Mouse (Mus musculus) heart, embryonic 15.5 days (tissue): ENCODE results near the gene Hist2h4. TPM values are rescaled to one million over a fixed set of nuclear protein-coding genes. Genes with fewer than 3 reads are reported as not detected.
A peak's percentile ranks its signal among the peaks of the same experiment; 100 is the strongest.
"Not testable (repeated sequence)": the region's sequence is repeated elsewhere in the genome, so short reads cannot be mapped to it uniquely, and the experiment has no call there.

Experiments
- ATAC-seq: fragments of 200-750 bp; cut with Nextera tagmentation; replicated peaks from 2 replicates; pipeline ENCODE4 v1.8.0; 2017; ENCODE audit warnings: low read depth, moderate TSS enrichment; ENCODE audit not compliant: insufficient number of reproducible peaks, insufficient read depth, low FRiP score
- H3K27ac ChIP-seq: fragments of 300-500 bp; sonication (generic); 2 replicates; pipeline ENCODE4 v1.5.1; 2015; ENCODE audit warnings: mild to moderate bottlenecking, inconsistent platforms
- H3K27me3 ChIP-seq: fragments of 300-500 bp; sonication (generic); 2 replicates; pipeline ENCODE4 v1.6.1; 2015; ENCODE audit warnings: inconsistent platforms
- H3K36me3 ChIP-seq: fragments of 300-500 bp; sonication (generic); 2 replicates; pipeline ENCODE4 v1.6.1; 2015; ENCODE audit warnings: mild to moderate bottlenecking, inconsistent platforms
- H3K4me1 ChIP-seq: fragments of 300-500 bp; sonication (generic); replicated peaks from 2 replicates; pipeline ENCODE4 v1.6.1; 2015; ENCODE audit warnings: inconsistent platforms
- H3K4me2 ChIP-seq: fragments of 300-500 bp; sonication (generic); 2 replicates; pipeline ENCODE4 v1.6.1; 2015; ENCODE audit warnings: inconsistent platforms, mild to moderate bottlenecking, moderate library complexity
- H3K4me3 ChIP-seq: fragments of 300-500 bp; sonication (generic); 2 replicates; pipeline ENCODE4 v1.5.1; 2015; ENCODE audit warnings: mild to moderate bottlenecking, inconsistent platforms
- H3K9ac ChIP-seq: fragments of 300-500 bp; sonication (generic); 2 replicates; pipeline ENCODE4 v1.6.1; 2015; ENCODE audit warnings: mild to moderate bottlenecking, inconsistent platforms
- H3K9me3 ChIP-seq: fragments of 300-500 bp; sonication (generic); replicated peaks from 2 replicates; pipeline ENCODE4 v1.6.1; 2016; ENCODE audit warnings: inconsistent platforms
- WGBS: fragments of 180-500 bp; shearing (Covaris S2); methylation state at CpG from one replicate; pipeline ENCODE4 v1.1.7; 2015; ENCODE audit warnings: mixed read lengths; 5-methylcytosine and 5-hydroxymethylcytosine counted together
- polyA plus RNA-seq: library from polyadenylated mRNA; unstranded; fragments of >200 nt; fragmentation: Nextera tagmentation; extraction: Ambion mirVana; gene quantifications from 2 replicates; pipeline ENCODE4 v1.2.1, GENCODE M21; 2015

Gene Hist2h4
- polyA plus RNA-seq, 1 experiment from 2014 or later, result 3.9 TPM

DNA sequence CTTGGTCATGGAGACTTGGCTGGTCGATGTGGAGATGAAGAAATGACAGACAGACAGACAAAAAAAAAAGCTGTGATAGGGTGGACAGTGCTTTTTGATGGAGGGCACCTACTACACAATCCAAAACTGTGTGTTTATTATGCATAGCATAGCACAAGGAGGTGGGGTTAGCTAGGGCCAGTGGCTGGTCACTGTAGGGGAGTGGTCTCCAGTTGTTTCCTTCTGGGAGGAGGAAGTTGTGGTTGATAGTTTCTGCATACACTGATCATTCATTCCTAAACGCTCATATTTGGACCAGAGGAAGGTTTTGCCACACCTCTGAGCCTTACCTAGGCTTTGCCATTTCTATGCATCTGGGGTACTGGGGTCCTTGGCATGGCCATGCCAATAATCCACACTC is 32.7 kb downstream of the Hist2h4 start:
- H3K4me2 ChIP-seq, result no peak overlapping the region
- H3K36me3 ChIP-seq, result no peaks in the 10 kb centered on the region
- no peak overlapping the region for H3K9ac ChIP-seq
- 0 out of 2 replicates have a peak, but pooled peaks cover 3% of the 10 kb centered on the region for H3K4me1 ChIP-seq
- ATAC-seq, result no peak
- no peaks in the 10 kb centered on the region for H3K27me3 ChIP-seq
- H3K27ac ChIP-seq, result no peak overlapping the region
- 63% methylated on average over 2 of the region's 2 CpGs for WGBS
- no peak overlapping the region for H3K4me3 ChIP-seq
- no peaks in the 10 kb centered on the region for H3K9me3 ChIP-seq

GRCm38 (mm10) chr3:96228828-96229227 is 34.3 kb downstream of the Hist2h4 start:
- Histone ChIP-seq H3K27ac (no peak overlapping the region), H3K27me3 (no peaks in the 10 kb centered on the region), H3K4me3 (no peak overlapping the region), H3K4me2 (no peak overlapping the region), H3K4me1 (0 out of 2 replicates have a peak, but pooled peaks cover 7% of the 10 kb centered on the region), H3K36me3 (no peaks in the 10 kb centered on the region), H3K9ac (no peak overlapping the region), H3K9me3 (no peaks in the 10 kb centered on the region)
- 61% methylated on average over 2 of the region's 2 CpGs for WGBS
- ATAC-seq, result no peak

- peaks cover 21% of the 10 kb centered on the region for H3K4me1 ChIP-seq
- 57% methylated on average over 8 of the region's 8 CpGs for WGBS
- no peak overlapping the region for H3K9ac ChIP-seq
- no peak for ATAC-seq
- no peaks in the 10 kb centered on the region for H3K9me3 ChIP-seq
- no peak overlapping the region for H3K4me2 ChIP-seq
- no peaks in the 10 kb centered on the region for H3K36me3 ChIP-seq
- no peaks in the 10 kb centered on the region for H3K27me3 ChIP-seq
- no peak overlapping the region for H3K27ac ChIP-seq
- no peak overlapping the region for H3K4me3 ChIP-seq
Observed at GRCm38 (mm10) chr3:96226695-96227648, 36.1 kb downstream of the Hist2h4 start.

DNA sequence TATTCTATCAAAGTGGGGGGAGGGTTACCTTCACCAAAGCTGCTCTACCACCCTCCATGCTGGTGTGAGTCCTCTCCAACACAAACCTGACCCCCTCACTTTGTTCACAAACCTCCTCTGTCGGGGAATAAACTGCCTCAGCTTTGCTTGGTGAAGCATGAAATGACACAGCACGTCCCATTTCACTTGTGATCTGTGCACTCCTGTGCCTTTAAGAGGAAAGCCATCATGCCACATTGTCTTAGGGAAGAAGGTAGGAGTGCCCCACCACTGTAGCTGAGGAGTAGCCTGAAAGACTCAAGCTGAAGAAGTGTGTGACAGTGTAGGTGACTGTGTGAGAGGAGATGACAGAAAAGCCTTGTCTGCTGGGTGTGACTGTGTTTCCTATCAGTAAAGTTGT is 37.7 kb downstream of the Hist2h4 start:
- no peak overlapping the region for H3K27ac ChIP-seq

GRCm38 (mm10) chr3:96222774-96223173 is 40.3 kb downstream of the Hist2h4 start:
- no peak for ATAC-seq
- 91% methylated on average over 4 of the region's 4 CpGs for WGBS
- H3K4me2 ChIP-seq, result peak overlapping the region; percentile 83
- no peak overlapping the region for H3K27ac ChIP-seq
- no peak overlapping the region for H3K4me3 ChIP-seq
- H3K36me3 ChIP-seq, result no peaks in the 10 kb centered on the region
- no peaks in the 10 kb centered on the region for H3K9me3 ChIP-seq
- H3K4me1 ChIP-seq, result peaks cover 37% of the 10 kb centered on the region
- no peaks in the 10 kb centered on the region for H3K27me3 ChIP-seq
- H3K9ac ChIP-seq, result no peak overlapping the region

More for the DNA sequence above, 37.7 kb downstream of the Hist2h4 start:
- Histone ChIP-seq H3K4me3 (no peak overlapping the region), H3K4me2 (no peak overlapping the region), H3K9me3 (no peaks in the 10 kb centered on the region), H3K36me3 (no peaks in the 10 kb centered on the region), H3K27me3 (no peaks in the 10 kb centered on the region), H3K4me1 (peaks cover 29% of the 10 kb centered on the region), H3K9ac (no peak overlapping the region)
- WGBS, result 30% methylated on average over 2 of the region's 2 CpGs
- ATAC-seq, result no peak

DNA sequence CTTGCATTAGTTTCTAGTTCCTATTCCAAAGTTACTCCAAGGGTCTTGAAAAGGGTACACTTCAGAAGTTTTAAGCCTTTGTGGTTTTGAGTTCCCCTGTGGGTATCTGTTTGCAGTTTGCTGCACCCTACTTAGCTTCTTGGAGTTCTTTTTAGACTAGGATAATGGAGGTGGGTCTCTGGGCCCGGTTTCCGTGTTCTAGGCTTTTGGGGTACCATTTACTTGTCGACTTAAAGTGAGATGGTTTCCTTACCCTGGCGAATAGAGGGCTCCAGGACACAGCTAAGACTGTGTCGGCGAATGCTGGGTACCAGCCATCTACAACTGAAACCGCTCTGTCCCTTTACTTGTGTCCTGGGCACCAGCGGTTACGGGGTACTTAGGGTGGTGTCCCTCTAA is 41.5 kb downstream of the Hist2h4 start:
- Histone ChIP-seq H3K9me3 (no peaks in the 10 kb centered on the region), H3K4me2 (peak overlapping the region; percentile 83), H3K4me1 (peaks cover 35% of the 10 kb centered on the region), H3K27ac (peak overlapping the region; percentile 99), H3K27me3 (no peaks in the 10 kb centered on the region), H3K9ac (peak overlapping the region; percentile 79), H3K36me3 (no peaks in the 10 kb centered on the region), H3K4me3 (peak overlapping the region; percentile 68)
- WGBS, result 29% methylated on average over 9 of the region's 9 CpGs
- ATAC-seq, result no peak

DNA sequence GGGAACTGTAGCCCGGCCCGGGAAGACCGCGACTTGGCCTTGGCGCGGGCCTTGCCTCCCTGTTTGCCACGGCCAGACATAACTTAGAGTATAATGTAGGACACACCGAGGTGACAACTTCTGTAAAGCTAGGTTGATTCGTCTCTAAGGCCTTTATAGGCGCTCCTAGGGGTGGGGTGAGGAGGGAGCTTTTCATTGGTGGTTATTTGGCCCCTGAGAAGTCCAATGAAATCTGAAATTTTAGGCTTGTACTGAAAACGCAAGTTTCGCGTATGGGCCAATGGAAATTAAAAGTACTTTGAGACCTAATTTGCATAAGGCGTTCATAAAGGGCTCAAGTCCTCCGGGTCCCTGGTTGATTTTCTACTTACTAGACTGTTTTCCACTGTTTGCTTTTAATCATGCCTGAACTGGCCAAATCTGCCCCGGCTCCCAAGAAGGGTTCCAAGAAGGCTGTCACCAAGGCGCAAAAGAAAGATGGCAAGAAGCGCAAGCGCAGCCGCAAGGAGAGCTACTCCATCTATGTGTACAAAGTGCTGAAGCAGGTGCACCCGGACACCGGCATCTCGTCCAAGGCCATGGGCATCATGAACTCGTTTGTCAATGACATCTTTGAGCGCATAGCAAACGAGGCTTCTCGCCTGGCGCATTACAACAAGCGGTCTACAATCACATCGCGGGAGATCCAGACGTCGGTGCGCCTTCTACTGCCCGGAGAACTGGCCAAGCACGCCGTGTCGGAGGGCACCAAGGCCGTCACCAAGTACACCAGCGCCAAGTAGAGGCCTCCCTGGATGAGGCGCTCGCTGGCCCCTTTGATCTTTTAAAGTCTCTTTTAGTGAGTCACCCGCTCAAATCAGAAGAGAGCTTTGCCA is 42.1 kb downstream of the Hist2h4 start, which contains the start of the genes Hist2h2ac and Hist2h2be:
TSS of gene Hist2h2ac (minus strand) at position 116 of the 875 bp plus-strand sequence.
TSS of gene Hist2h2be (plus strand) at position 355 of the 875 bp plus-strand sequence.
- peaks cover 35% of the 10 kb centered on the region for H3K4me1 ChIP-seq
- H3K9me3 ChIP-seq, result no peaks in the 10 kb centered on the region
- no peaks in the 10 kb centered on the region for H3K36me3 ChIP-seq
- H3K27me3 ChIP-seq, result no peaks in the 10 kb centered on the region
- H3K27ac ChIP-seq, result peak within 1 kb of the TSS; percentile 99
- H3K4me3 ChIP-seq, result peak within 1 kb of the TSS; percentile 68
- peak within 1 kb of the TSS; percentile 79 for H3K9ac ChIP-seq
- peak within 1 kb of the TSS; percentile 83 for H3K4me2 ChIP-seq
- peak; percentile 91 for ATAC-seq
- under 1% methylated on average over 43 of the region's 43 CpGs for WGBS

DNA sequence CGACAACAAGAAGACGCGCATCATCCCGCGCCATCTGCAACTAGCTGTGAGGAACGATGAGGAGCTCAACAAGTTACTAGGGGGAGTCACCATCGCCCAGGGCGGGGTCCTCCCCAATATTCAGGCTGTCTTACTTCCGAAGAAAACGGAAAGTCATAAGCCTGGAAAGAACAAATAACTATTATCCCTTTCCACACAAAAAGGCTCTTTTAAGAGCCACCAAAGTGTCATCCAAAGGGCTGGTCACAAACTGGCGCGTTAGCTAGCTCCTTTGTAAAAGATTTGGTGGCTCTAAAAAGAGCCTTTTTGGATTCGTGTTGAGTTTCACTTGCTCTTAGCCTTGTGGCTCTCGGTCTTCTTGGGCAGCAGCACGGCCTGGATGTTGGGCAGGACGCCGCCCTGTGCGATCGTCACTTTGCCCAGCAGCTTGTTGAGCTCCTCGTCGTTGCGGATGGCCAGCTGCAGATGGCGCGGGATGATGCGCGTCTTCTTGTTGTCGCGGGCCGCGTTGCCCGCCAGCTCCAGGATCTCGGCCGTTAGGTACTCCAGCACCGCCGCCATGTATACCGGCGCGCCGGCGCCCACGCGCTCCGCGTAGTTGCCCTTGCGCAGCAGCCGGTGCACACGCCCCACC is 42.9 kb downstream of the Hist2h4 start:
- WGBS, result 0% methylated on average over 40 of the region's 47 CpGs
- H3K27me3 ChIP-seq, H3K36me3 ChIP-seq, H3K9me3 ChIP-seq, ATAC-seq: not testable (repeated sequence)
- H3K9ac ChIP-seq, result peak overlapping the region; percentile 79
- peak overlapping the region; percentile 68 for H3K4me3 ChIP-seq
- peak overlapping the region; percentile 99 for H3K27ac ChIP-seq
- peak overlapping the region; percentile 83 for H3K4me2 ChIP-seq
- H3K4me1 ChIP-seq, result peaks cover 35% of the 10 kb centered on the region

GRCm38 (mm10) chr3:96219661-96220130 is 43.4 kb downstream of the Hist2h4 start, which contains the start of the genes Bola1 and Hist2h2ab:
Gene Bola1, minus strand, starts transcription at chr3:96219709.
Gene Hist2h2ab, plus strand, starts transcription at chr3:96219865.
- ATAC-seq, result peak; percentile 75
- Histone ChIP-seq H3K27ac (peak within 1 kb of the TSS; percentile 99), H3K4me2 (peak within 1 kb of the TSS; percentile 83), H3K9ac (peak within 1 kb of the TSS; percentile 79), H3K4me1 (peaks cover 33% of the 10 kb centered on the region), H3K4me3 (peak within 1 kb of the TSS; percentile 68), H3K9me3 (no peaks in the 10 kb centered on the region), H3K27me3 (no peaks in the 10 kb centered on the region), H3K36me3 (no peaks in the 10 kb centered on the region)
- 0% methylated on average over 37 of the region's 37 CpGs for WGBS

GRCm38 (mm10) chr3:96219191-96219641 is 43.9 kb downstream of the Hist2h4 start:
- no peaks in the 10 kb centered on the region for H3K9me3 ChIP-seq
- no peaks in the 10 kb centered on the region for H3K36me3 ChIP-seq
- H3K27me3 ChIP-seq, result no peaks in the 10 kb centered on the region
- peak overlapping the region; percentile 83 for H3K4me2 ChIP-seq
- no peak for ATAC-seq
- peak overlapping the region; percentile 64 for H3K9ac ChIP-seq
- WGBS, result under 1% methylated on average over 12 of the region's 12 CpGs
- H3K27ac ChIP-seq, result peak overlapping the region; percentile 99
- peaks cover 33% of the 10 kb centered on the region for H3K4me1 ChIP-seq
- peak overlapping the region; percentile 68 for H3K4me3 ChIP-seq
